Mouse (Mus musculus): Measurements from ENCODE around the gene Cuedc2.

DNA sequence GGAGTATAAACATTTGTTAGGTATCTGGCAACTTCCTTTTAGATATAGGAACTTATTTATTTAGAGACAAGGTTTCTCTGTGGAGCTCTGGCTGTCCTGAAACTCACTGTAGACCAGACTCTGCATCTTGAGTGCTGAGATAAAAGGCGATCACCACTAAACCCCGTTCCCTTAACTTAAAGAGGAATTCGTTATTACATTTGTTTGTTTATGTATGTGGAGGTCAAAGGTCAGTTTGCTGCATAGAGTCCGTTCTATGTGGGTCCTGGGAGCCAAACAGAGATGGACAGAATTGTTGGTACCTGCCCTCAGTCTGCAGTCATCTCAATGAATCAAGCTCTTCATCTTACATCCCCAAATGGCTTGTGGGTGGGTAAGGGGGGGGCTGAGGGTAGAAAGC is 37.4 kb upstream of the Cuedc2 start:
- TF ChIP-seq CTCF (IDR thresholded peaks at IDR 0.05; ENCODE audit: low read depth) (no peak), EP300 (IDR thresholded peaks at IDR 0.05; ENCODE audit: low read depth) (no peak)
